1 mouse cellular context compared by ENCODE assay signal in genomic region chr4:66843255-66843654, GRCm38 (mm10).
TF ChIP-seq lines count a peak whose summit lies in the region.

No protein-coding gene starts in this region.

TF ChIP-seq in CH12.LX, 34 proteins besides CTCF, POLR2A, EP300 and RAD21 (continued from another document):
- TF ChIP-seq MAX (IDR thresholded peaks at IDR 0.05; ENCODE audit: low read length) (no peak), JUND (conservative IDR thresholded peaks at IDR 0.05; ENCODE audit: low read depth, low read length) (0 out of 2 replicates have a peak, but pooled peaks have one; percentile 54), MYC (IDR thresholded peaks at IDR 0.05; ENCODE audit: low read depth, low read length) (no peak), CHD1 (IDR thresholded peaks at IDR 0.05; ENCODE audit: low read depth, low read length) (no peak), ELF1 (IDR thresholded peaks at IDR 0.05; ENCODE audit: low read depth, low read length) (no peak), GABPA (IDR thresholded peaks at IDR 0.05; ENCODE audit: insufficient replicate concordance, low read depth, low read length) (no peak), JUN (IDR thresholded peaks at IDR 0.05; ENCODE audit: insufficient read depth, low read depth, low read length) (peak; percentile 50; the same call in 1 of the 2 replicates), SMC3 (IDR thresholded peaks at IDR 0.05; ENCODE audit: low read depth, low read length) (no peak)
